Mouse (Mus musculus) heart, postnatal 0 days (tissue): ENCODE data around the gene Pou4f2. TPM values are rescaled to one million over a fixed set of nuclear protein-coding genes. Genes with fewer than 3 reads are reported as not detected.

Source experiments
- ATAC-seq: fragments of 200-750 bp; cut with Nextera tagmentation; 2 replicates; pipeline ENCODE4 v1.8.0; 2017; ENCODE audit warnings: low read depth, moderate number of reproducible peaks, moderate library complexity; ENCODE audit not compliant: insufficient read depth
- DNase-seq: peaks from one replicate; pipeline ENCODE4 v3.0.0-alpha.2; 2016; ENCODE audit warnings: low spot score
- H3K27ac ChIP-seq: fragments of 300-500 bp; sonication (generic); 2 replicates; pipeline ENCODE4 v1.5.1; 2014; ENCODE audit warnings: low read depth, mild to moderate bottlenecking
- H3K27me3 ChIP-seq: fragments of 300-500 bp; sonication (generic); 2 replicates; pipeline ENCODE4 v1.6.1; 2014; ENCODE audit warnings: low read length, mixed read lengths; ENCODE audit not compliant: control insufficient read depth, insufficient read depth
- H3K36me3 ChIP-seq: fragments of 300-500 bp; sonication (generic); replicated peaks from 2 replicates; pipeline ENCODE4 v1.6.1; 2014; ENCODE audit warnings: low read length, mixed read lengths; ENCODE audit not compliant: control insufficient read depth, insufficient read depth
- H3K4me1 ChIP-seq: fragments of 300-500 bp; sonication (generic); 2 replicates; pipeline ENCODE4 v1.6.1; 2014; ENCODE audit warnings: antibody characterized with exemption; ENCODE audit not compliant: control insufficient read depth, insufficient read depth
- H3K4me2 ChIP-seq: fragments of 300-500 bp; sonication (generic); 2 replicates; pipeline ENCODE4 v1.6.1; 2014; ENCODE audit warnings: low read depth, mild to moderate bottlenecking, low read length, moderate library complexity
- H3K4me3 ChIP-seq: fragments of 300-500 bp; sonication (generic); 2 replicates; pipeline ENCODE4 v1.5.1; 2014; ENCODE audit warnings: low read depth, low read length
- H3K9ac ChIP-seq: fragments of 300-500 bp; sonication (generic); replicated peaks from 2 replicates; pipeline ENCODE4 v1.6.1; 2014; ENCODE audit warnings: low read depth, low read length, mixed read lengths
- H3K9me3 ChIP-seq: fragments of 300-500 bp; sonication (generic); replicated peaks from 2 replicates; pipeline ENCODE4 v1.6.1; 2016; ENCODE audit warnings: low read length; ENCODE audit not compliant: control insufficient read depth
- CTCF ChIP-seq: IDR thresholded peaks from 2 replicates; pipeline ENCODE4 v1.5.1; 2016; ENCODE audit warnings: antibody characterized with exemption, control low read depth, low read depth
- EP300 ChIP-seq: IDR thresholded peaks from 2 replicates; pipeline ENCODE4 v1.6.1; 2016; ENCODE audit warnings: antibody characterized with exemption, low read depth
- WGBS: fragments of 180-500 bp; shearing (Covaris S2); extraction: QIAGEN DNeasy Blood & Tissue Kit; methylation state at CpG from one replicate; pipeline ENCODE4 v1.1.7; 2014; 5-methylcytosine and 5-hydroxymethylcytosine counted together
- polyA plus RNA-seq: library from polyadenylated mRNA; unstranded; fragments of >200 nt; fragmentation: Nextera tagmentation; extraction: Ambion mirVana; gene quantifications from 2 replicates; pipeline ENCODE4 v1.2.1, GENCODE M21; 2015
- total RNA-seq: library from RNA; depleted of rRNA; stranded (reverse); fragments of >200 nt; gene quantifications from 2 replicates; pipeline ENCODE4 v1.2.3, GENCODE M21; 2014; ENCODE audit warnings: low replicate concordance

The Pou4f2 gene
- total and polyA plus RNA-seq, 2 experiments from 2014 or later = not detected

DNA sequence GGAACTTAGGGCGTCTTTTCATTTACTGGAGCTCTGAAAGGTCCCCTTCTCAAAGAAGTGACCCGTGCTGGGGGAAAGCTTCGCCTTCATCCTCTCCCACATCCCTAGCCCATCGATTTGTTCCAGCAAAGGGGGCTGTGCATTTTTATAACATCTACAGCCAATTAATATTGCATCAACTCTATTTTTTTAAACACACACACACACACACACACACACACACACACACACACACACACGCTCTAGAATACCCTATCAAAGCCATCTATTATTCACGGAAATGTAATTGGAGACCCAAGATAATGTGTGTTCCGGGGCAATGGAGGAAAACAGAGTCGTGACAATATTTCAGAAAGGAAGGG, 8.7 kb downstream of the Pou4f2 start:
- peaks cover 82% of the 10 kb centered on the region for H3K27me3 ChIP-seq
- no peak for TF ChIP-seq EP300
- TF ChIP-seq CTCF = no peak
- H3K27ac ChIP-seq = no peak overlapping the region
- ATAC-seq (no peak), DNase-seq (no peak)
- 2% methylated on average over 8 of the region's 8 CpGs for WGBS
- no peak overlapping the region for H3K4me2 ChIP-seq
- H3K4me1 ChIP-seq = no peaks in the 10 kb centered on the region
- H3K4me3 ChIP-seq = no peak overlapping the region
- no peaks in the 10 kb centered on the region for H3K36me3 ChIP-seq
- no peak overlapping the region for H3K9ac ChIP-seq
- H3K9me3 ChIP-seq = no peaks in the 10 kb centered on the region

DNA sequence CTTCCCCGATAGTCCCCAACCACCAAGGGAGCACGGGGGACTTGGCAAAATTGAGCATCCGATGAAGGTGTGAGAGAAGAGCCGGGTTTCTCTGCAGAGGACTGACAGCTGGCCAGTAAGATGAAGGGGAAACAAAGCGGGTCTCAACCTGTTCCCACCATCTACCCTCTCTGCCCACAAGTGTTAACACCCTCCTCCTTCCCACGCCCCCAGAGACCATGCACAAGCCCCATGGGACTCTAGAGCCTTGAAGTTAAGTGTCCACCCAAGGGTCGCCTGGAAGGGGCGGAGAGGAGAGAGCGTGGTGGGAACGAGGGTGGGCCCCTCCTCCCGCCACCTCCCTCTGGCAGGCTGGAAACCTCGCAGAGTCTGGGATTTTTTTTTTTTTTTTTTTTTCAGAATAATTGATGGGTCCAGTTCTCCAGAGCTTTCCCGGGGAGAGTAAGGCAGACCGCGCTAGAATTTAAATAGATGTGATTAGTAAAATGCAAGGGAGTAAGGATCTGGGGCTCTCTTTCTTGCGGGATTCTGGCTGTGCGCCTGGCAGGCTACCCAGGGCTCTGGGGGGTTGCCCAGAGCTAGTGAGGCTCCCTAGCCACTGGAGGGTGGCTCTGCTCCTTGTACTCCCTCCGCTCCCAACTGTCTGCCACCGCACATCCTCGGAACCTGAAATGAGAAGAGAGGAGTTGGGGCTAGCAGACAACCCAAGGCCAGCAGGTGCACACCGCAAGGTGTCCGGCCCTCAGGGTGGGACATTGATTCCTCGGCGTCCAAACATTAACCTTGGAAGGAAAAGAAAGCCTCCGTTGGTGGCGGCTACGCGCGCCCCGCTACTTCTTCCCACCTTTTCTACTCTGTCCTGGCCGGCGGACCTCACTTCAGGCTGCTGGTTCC, 9.3 kb downstream of the Pou4f2 start:
- WGBS = 3% methylated on average over 32 of the region's 32 CpGs
- no peak overlapping the region for H3K4me3 ChIP-seq
- no peak overlapping the region for H3K9ac ChIP-seq
- no peak for TF ChIP-seq CTCF
- TF ChIP-seq EP300 = no peak
- ATAC-seq = no peak
- no peak for DNase-seq
- H3K4me1 ChIP-seq = no peaks in the 10 kb centered on the region
- H3K27me3 ChIP-seq = peaks cover 82% of the 10 kb centered on the region
- no peaks in the 10 kb centered on the region for H3K9me3 ChIP-seq
- no peak overlapping the region for H3K27ac ChIP-seq
- H3K4me2 ChIP-seq = no peak overlapping the region
- no peaks in the 10 kb centered on the region for H3K36me3 ChIP-seq

DNA sequence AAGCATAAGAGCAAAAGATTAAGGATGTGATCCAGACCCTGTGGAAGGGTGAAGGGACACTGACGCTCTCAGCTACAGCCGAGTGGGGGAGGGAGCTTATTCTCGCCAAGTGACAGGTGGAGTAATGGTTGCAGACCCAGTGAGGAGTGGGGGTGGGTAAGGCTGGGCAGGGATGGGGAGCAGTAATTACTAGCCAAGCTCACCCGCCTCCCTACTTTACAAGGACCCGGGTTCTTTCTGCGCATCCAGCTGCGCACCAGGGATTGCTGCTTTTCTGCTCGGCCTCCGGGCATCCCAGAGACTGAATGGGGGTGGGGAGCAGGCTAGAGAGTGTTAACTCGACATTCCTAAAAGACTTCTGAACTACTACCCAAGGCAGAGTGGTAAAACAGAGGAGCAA, 10.0 kb downstream of the Pou4f2 start:
- DNase-seq = no peak
- no peak overlapping the region for H3K4me3 ChIP-seq
- no peak for ATAC-seq
- H3K4me2 ChIP-seq = no peak overlapping the region
- H3K4me1 ChIP-seq = no peaks in the 10 kb centered on the region
- H3K27ac ChIP-seq = no peak overlapping the region
- WGBS = 4% methylated on average over 10 of the region's 10 CpGs
- H3K36me3 ChIP-seq = no peaks in the 10 kb centered on the region
- peaks cover 82% of the 10 kb centered on the region for H3K27me3 ChIP-seq
- H3K9ac ChIP-seq = no peak overlapping the region
- no peak for TF ChIP-seq EP300
- no peak for TF ChIP-seq CTCF
- H3K9me3 ChIP-seq = no peaks in the 10 kb centered on the region

DNA sequence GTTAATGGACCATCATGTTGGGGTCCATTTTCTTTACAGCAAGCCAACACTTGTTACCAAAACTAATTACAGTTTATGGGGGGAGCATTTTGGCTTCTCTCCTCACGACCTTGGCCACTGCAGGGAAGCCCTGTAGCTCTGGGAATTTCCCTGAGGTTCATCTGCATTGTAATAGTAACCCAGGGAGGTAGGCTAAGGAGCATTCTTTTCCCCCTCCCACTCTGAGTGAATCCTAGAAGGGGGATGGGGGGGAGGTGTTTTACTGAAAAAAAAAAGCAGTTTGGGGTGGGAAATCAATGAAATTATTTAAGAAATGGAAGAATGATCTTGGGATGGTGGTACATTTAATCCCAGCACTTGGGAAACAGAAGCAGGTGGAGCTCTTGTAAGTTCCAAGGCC, 12.5 kb downstream of the Pou4f2 start:
- H3K4me2 ChIP-seq = no peak overlapping the region
- ATAC-seq = no peak
- no peak overlapping the region for H3K9ac ChIP-seq
- WGBS = 3% methylated on average over 1 of the region's 1 CpGs
- H3K9me3 ChIP-seq = no peaks in the 10 kb centered on the region
- H3K27me3 ChIP-seq = peaks cover 70% of the 10 kb centered on the region
- H3K4me3 ChIP-seq = no peak overlapping the region
- H3K27ac ChIP-seq = no peak overlapping the region
- no peak for TF ChIP-seq CTCF
- TF ChIP-seq EP300 = no peak
- no peak for DNase-seq
- no peaks in the 10 kb centered on the region for H3K36me3 ChIP-seq
- H3K4me1 ChIP-seq = no peaks in the 10 kb centered on the region

DNA sequence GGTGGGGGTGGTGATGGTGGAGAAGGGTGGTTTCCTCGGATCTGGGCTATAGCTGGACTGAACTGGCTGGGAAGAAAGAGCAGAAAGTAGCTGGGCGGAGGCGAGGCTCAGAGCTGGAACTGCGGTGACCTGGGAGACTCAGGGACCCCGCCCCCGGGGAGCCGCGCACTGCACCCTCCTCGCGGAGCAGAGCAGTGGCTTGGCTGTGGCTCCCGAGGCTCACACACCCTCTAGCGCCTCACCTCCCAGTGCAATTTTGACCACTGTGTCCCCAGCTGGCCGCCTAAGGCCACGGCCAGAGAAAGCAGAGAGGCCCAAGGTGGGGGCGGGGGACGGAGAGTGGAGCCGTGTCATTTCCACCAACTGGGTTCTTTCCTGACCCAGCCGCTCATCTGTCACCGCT, 16.3 kb downstream of the Pou4f2 start:
- Histone ChIP-seq H3K4me1 (no peaks in the 10 kb centered on the region), H3K27ac (no peak overlapping the region), H3K27me3 (peaks cover 41% of the 10 kb centered on the region), H3K9me3 (no peaks in the 10 kb centered on the region), H3K4me3 (peak overlapping the region; percentile 25), H3K9ac (no peak overlapping the region), H3K36me3 (no peaks in the 10 kb centered on the region), H3K4me2 (peak overlapping the region; percentile 56)
- TF ChIP-seq CTCF = no peak
- no peak for TF ChIP-seq EP300
- 0% methylated on average over 19 of the region's 19 CpGs for WGBS
- ATAC-seq (no peak), DNase-seq (no peak)

DNA sequence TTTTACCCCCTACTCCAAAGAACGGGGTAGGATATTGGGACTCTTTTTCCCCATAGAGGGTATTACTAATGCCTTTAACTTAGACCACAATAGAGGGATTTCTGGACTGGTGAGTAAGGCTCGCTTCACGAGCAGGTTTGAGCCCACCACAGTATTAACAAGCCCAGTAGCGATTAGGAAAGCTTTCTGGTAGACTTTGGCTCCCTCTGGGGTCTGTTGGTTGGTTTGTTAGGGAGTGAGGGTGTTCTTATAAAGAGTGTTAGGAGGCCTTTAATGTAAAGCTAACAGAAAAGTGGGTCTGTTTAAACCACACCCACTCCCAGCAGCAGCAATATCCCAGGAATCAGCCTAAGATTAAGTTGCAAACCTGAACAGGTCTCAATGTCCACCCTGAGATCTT, 17.2 kb downstream of the Pou4f2 start:
- TF ChIP-seq EP300 = no peak
- TF ChIP-seq CTCF = no peak
- Histone ChIP-seq H3K27ac (no peak overlapping the region), H3K4me1 (no peaks in the 10 kb centered on the region), H3K4me2 (no peak overlapping the region; the same call in 1 of the 2 replicates), H3K9me3 (no peaks in the 10 kb centered on the region), H3K27me3 (peaks cover 38% of the 10 kb centered on the region), H3K4me3 (no peak overlapping the region), H3K36me3 (no peaks in the 10 kb centered on the region), H3K9ac (no peak overlapping the region)
- DNase-seq = no peak
- no peak for ATAC-seq
- WGBS = 42% methylated on average over 4 of the region's 4 CpGs
